Mouse (Mus musculus) neural tube, embryonic 11.5 days (tissue): ENCODE measurements around the gene Glis3. TPM values are rescaled to one million over a fixed set of nuclear protein-coding genes. Genes with fewer than 3 reads are reported as not detected.
A peak's percentile ranks its signal among the peaks of the same experiment; 100 is the strongest.

Experiments
- ATAC-seq: fragments of 200-750 bp; cut with Nextera tagmentation; 2 replicates; pipeline ENCODE4 v1.8.0; 2017; ENCODE audit warnings: moderate number of reproducible peaks, mild to moderate bottlenecking, moderate TSS enrichment, moderate library complexity; ENCODE audit not compliant: insufficient read depth, low FRiP score, low TSS enrichment
- DNase-seq: peaks from one replicate; pipeline ENCODE4 v3.0.0-alpha.2; 2015; ENCODE audit warnings: low spot score
- H3K27ac ChIP-seq: fragments of 300-500 bp; sonication (generic); 2 replicates; pipeline ENCODE4 v1.5.1; 2014; ENCODE audit warnings: low read depth, mild to moderate bottlenecking, low read length
- H3K27me3 ChIP-seq: fragments of 300-500 bp; sonication (generic); 2 replicates; pipeline ENCODE4 v1.6.1; 2014; ENCODE audit warnings: mild to moderate bottlenecking, low read length, mixed read lengths; ENCODE audit not compliant: control insufficient read depth, insufficient read depth
- H3K36me3 ChIP-seq: fragments of 300-500 bp; sonication (generic); 2 replicates; pipeline ENCODE4 v1.6.1; 2014; ENCODE audit warnings: mild to moderate bottlenecking, low read length, moderate library complexity, mixed read lengths; ENCODE audit not compliant: control insufficient read depth, insufficient read depth
- H3K4me1 ChIP-seq: fragments of 300-500 bp; sonication (generic); 2 replicates; pipeline ENCODE4 v1.6.1; 2014; ENCODE audit warnings: low read length, mixed read lengths; ENCODE audit not compliant: control insufficient read depth, insufficient read depth
- H3K4me2 ChIP-seq: fragments of 300-500 bp; sonication (generic); 2 replicates; pipeline ENCODE4 v1.6.1; 2014; ENCODE audit warnings: low read depth, mild to moderate bottlenecking, moderate library complexity
- H3K4me3 ChIP-seq: fragments of 300-500 bp; sonication (generic); 2 replicates; pipeline ENCODE4 v1.5.1; 2014; ENCODE audit warnings: low read depth, low read length
- H3K9ac ChIP-seq: fragments of 300-500 bp; sonication (generic); 2 replicates; pipeline ENCODE4 v1.6.1; 2014; ENCODE audit warnings: mild to moderate bottlenecking, low read length
- H3K9me3 ChIP-seq: fragments of 300-500 bp; sonication (generic); 2 replicates; pipeline ENCODE4 v1.6.1; 2016; ENCODE audit warnings: low read length; ENCODE audit not compliant: control insufficient read depth
- WGBS: fragments of 180-500 bp; shearing (Covaris S2); extraction: QIAGEN DNeasy Blood & Tissue Kit; methylation state at CpG from one replicate; pipeline ENCODE4 v1.1.7; 2014; 5-methylcytosine and 5-hydroxymethylcytosine counted together
- polyA plus RNA-seq: library from polyadenylated mRNA; unstranded; fragments of >200 nt; fragmentation: Nextera tagmentation; extraction: Ambion mirVana; gene quantifications from 2 replicates; pipeline ENCODE4 v1.2.1, GENCODE M21; 2014

Gene Glis3
- 1.6 TPM in 2 replicates for polyA plus RNA-seq

GRCm38 (mm10) chr19:28679776-28680391 is at the start of gene Glis3:
TSS of gene Glis3 (minus strand) at chr19:28680077.
- ATAC-seq = peak; percentile 91
- H3K27me3 ChIP-seq = peaks cover 27% of the 10 kb centered on the region

GRCm38 (mm10) chr19:28726161-28726880 is 46.4 kb upstream of the Glis3 start:
- 59% methylated on average over 18 of the region's 18 CpGs for WGBS
- Histone ChIP-seq H3K27me3 (no peaks in the 10 kb centered on the region), H3K4me3 (no peak overlapping the region), H3K4me2 (no peak overlapping the region), H3K36me3 (no peaks in the 10 kb centered on the region), H3K27ac (no peak overlapping the region), H3K9ac (no peak overlapping the region), H3K4me1 (no peaks in the 10 kb centered on the region), H3K9me3 (no peaks in the 10 kb centered on the region)
- DNase-seq = peak; percentile 52
- no peak for ATAC-seq

More at GRCm38 (mm10) chr19:28679776-28680391, at the start of gene Glis3:
- peak within 1 kb of the TSS; percentile 53 for H3K4me3 ChIP-seq
- H3K9ac ChIP-seq = peak within 1 kb of the TSS; percentile 48
- DNase-seq = peak; percentile 78
- H3K27ac ChIP-seq = no peak within 1 kb of the TSS
- under 1% methylated on average over 54 of the region's 66 CpGs for WGBS
- peak within 1 kb of the TSS; percentile 97 for H3K4me2 ChIP-seq
- H3K9me3 ChIP-seq = no peaks in the 10 kb centered on the region
- no peaks in the 10 kb centered on the region for H3K36me3 ChIP-seq
- peaks cover 15% of the 10 kb centered on the region for H3K4me1 ChIP-seq

GRCm38 (mm10) chr19:28724641-28725040 is 44.8 kb upstream of the Glis3 start:
- Histone ChIP-seq H3K4me3 (no peak overlapping the region), H3K27ac (no peak overlapping the region), H3K36me3 (no peaks in the 10 kb centered on the region), H3K27me3 (no peaks in the 10 kb centered on the region), H3K4me1 (no peaks in the 10 kb centered on the region), H3K9ac (no peak overlapping the region), H3K4me2 (no peak overlapping the region), H3K9me3 (no peaks in the 10 kb centered on the region)
- no peak for DNase-seq
- 85% methylated on average over 7 of the region's 7 CpGs for WGBS
- no peak for ATAC-seq

DNA sequence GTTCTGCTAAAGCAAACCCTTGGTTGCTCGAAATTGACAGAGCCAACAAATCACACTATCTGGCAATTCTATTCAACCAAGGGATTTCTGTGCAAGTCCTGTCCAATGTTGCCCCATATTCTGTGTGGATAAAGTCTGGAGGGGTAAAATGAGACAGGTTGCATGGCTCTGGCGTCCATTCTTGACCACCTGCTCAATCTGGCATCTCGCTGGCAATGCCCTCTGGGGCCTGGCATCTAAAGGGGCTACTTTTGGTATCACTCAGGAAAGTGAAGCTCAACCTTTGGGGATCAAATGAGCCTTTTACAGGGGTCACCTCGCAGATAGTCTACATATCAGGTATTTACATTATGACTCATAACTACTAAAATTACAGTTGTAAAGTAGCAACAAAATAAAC is 42.7 kb upstream of the Glis3 start:
- Histone ChIP-seq H3K9ac (no peak overlapping the region), H3K4me2 (no peak overlapping the region), H3K9me3 (no peaks in the 10 kb centered on the region), H3K36me3 (no peaks in the 10 kb centered on the region), H3K27me3 (peaks cover 6% of the 10 kb centered on the region; the same call in 1 of the 2 replicates), H3K4me3 (no peak overlapping the region), H3K4me1 (no peaks in the 10 kb centered on the region), H3K27ac (no peak overlapping the region)
- ATAC-seq (no peak), DNase-seq (no peak)
- 80% methylated on average over 4 of the region's 4 CpGs for WGBS

- H3K27ac ChIP-seq = no peak overlapping the region
- no peak overlapping the region for H3K4me3 ChIP-seq
- no peaks in the 10 kb centered on the region for H3K36me3 ChIP-seq
- H3K4me2 ChIP-seq = no peak overlapping the region
- peaks cover 6% of the 10 kb centered on the region; the same call in 1 of the 2 replicates for H3K27me3 ChIP-seq
- no peak for ATAC-seq
- H3K4me1 ChIP-seq = no peaks in the 10 kb centered on the region
- no peak overlapping the region for H3K9ac ChIP-seq
- DNase-seq = no peak
- no peaks in the 10 kb centered on the region for H3K9me3 ChIP-seq
- 73% methylated on average over 10 of the region's 10 CpGs for WGBS
Observed at GRCm38 (mm10) chr19:28721834-28722233, 42.0 kb upstream of the Glis3 start.

GRCm38 (mm10) chr19:28720016-28720415 is 40.1 kb upstream of the Glis3 start:
- Histone ChIP-seq H3K27ac (no peak overlapping the region), H3K4me2 (no peak overlapping the region), H3K36me3 (no peaks in the 10 kb centered on the region), H3K27me3 (peaks cover 6% of the 10 kb centered on the region; the same call in 1 of the 2 replicates), H3K4me3 (no peak overlapping the region), H3K9me3 (no peaks in the 10 kb centered on the region), H3K4me1 (no peaks in the 10 kb centered on the region), H3K9ac (no peak overlapping the region)
- DNase-seq (no peak), ATAC-seq (no peak)

GRCm38 (mm10) chr19:28714674-28715073 is 34.8 kb upstream of the Glis3 start:
- no peaks in the 10 kb centered on the region for H3K36me3 ChIP-seq
- no peak overlapping the region for H3K27ac ChIP-seq
- H3K4me2 ChIP-seq = no peak overlapping the region
- DNase-seq = no peak
- H3K27me3 ChIP-seq = peaks cover 6% of the 10 kb centered on the region; the same call in 1 of the 2 replicates
- no peak for ATAC-seq
- H3K4me1 ChIP-seq = no peaks in the 10 kb centered on the region
- 91% methylated on average over 4 of the region's 4 CpGs for WGBS
- H3K4me3 ChIP-seq = no peak overlapping the region
- no peak overlapping the region for H3K9ac ChIP-seq
- H3K9me3 ChIP-seq = no peaks in the 10 kb centered on the region

DNA sequence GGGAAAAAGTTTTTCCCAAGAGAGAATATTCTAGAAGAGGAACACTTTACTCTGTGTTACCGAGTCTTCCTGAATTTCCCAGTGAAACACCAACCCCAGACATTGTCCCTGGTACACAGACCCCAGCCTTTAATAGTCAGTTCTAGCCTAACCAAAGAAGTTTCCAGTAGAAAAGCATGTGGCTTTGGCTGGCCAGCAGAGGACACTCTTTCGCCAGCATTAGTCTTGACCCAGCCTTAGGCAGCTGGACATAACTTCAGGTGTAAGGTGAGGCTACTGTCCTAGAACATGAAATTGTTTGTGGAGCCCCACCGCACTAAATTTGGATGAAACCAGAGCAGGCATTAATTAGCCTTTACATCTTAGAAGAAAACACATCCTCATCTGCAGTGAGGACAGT is 17.8 kb upstream of the Glis3 start:
- ATAC-seq (no peak), DNase-seq (no peak)
- Histone ChIP-seq H3K27ac (no peak overlapping the region), H3K4me3 (no peak overlapping the region), H3K36me3 (no peaks in the 10 kb centered on the region), H3K4me2 (no peak overlapping the region), H3K27me3 (no peaks in the 10 kb centered on the region), H3K9me3 (no peaks in the 10 kb centered on the region), H3K9ac (no peak overlapping the region), H3K4me1 (no peaks in the 10 kb centered on the region)
- WGBS = 68% methylated on average over 3 of the region's 3 CpGs

- Histone ChIP-seq H3K9ac (no peak overlapping the region), H3K4me2 (no peak overlapping the region), H3K9me3 (no peaks in the 10 kb centered on the region), H3K27ac (no peak overlapping the region), H3K36me3 (no peaks in the 10 kb centered on the region), H3K4me1 (no peaks in the 10 kb centered on the region), H3K27me3 (no peaks in the 10 kb centered on the region), H3K4me3 (no peak overlapping the region)
- DNase-seq (no peak), ATAC-seq (no peak)
- 74% methylated on average over 4 of the region's 4 CpGs for WGBS
Observed at GRCm38 (mm10) chr19:28686398-28686797, 6.5 kb upstream of the Glis3 start.
